Mouse (Mus musculus) limb, embryonic 13.5 days (tissue): ENCODE results near the gene Glrb. TPM values are rescaled to one million over a fixed set of nuclear protein-coding genes. Genes with fewer than 3 reads are reported as not detected.

ENCODE experiments used
- ATAC-seq: fragments of 200-750 bp; cut with Nextera tagmentation; 2 replicates; pipeline ENCODE4 v1.8.0; 2017; ENCODE audit warnings: low read depth, moderate number of reproducible peaks, moderate TSS enrichment; ENCODE audit not compliant: low FRiP score
- H3K27ac ChIP-seq: fragments of 300-500 bp; sonication (generic); 2 replicates; pipeline ENCODE4 v1.5.1; 2015; ENCODE audit warnings: inconsistent platforms, mild to moderate bottlenecking, moderate library complexity
- H3K27me3 ChIP-seq: fragments of 300-500 bp; sonication (generic); 2 replicates; pipeline ENCODE4 v1.6.1; 2015; ENCODE audit warnings: mild to moderate bottlenecking, inconsistent platforms
- H3K36me3 ChIP-seq: fragments of 300-500 bp; sonication (generic); 2 replicates; pipeline ENCODE4 v1.6.1; 2015; ENCODE audit warnings: inconsistent platforms, mild to moderate bottlenecking, moderate library complexity
- H3K4me1 ChIP-seq: fragments of 300-500 bp; sonication (generic); 2 replicates; pipeline ENCODE4 v1.6.1; 2015; ENCODE audit warnings: inconsistent platforms
- H3K4me2 ChIP-seq: fragments of 300-500 bp; sonication (generic); replicated peaks from 2 replicates; pipeline ENCODE4 v1.6.1; 2015; ENCODE audit warnings: inconsistent platforms, mild to moderate bottlenecking, moderate library complexity
- H3K4me3 ChIP-seq: fragments of 300-500 bp; sonication (generic); 2 replicates; pipeline ENCODE4 v1.5.1; 2015; ENCODE audit warnings: moderate library complexity, mild to moderate bottlenecking, inconsistent platforms
- H3K9ac ChIP-seq: fragments of 300-500 bp; sonication (generic); 2 replicates; pipeline ENCODE4 v1.6.1; 2015; ENCODE audit warnings: mild to moderate bottlenecking, inconsistent platforms
- H3K9me3 ChIP-seq: fragments of 300-500 bp; sonication (generic); 2 replicates; pipeline ENCODE4 v1.6.1; 2016; ENCODE audit warnings: inconsistent platforms
- WGBS: fragments of 180-500 bp; shearing (Covaris S2); methylation state at CpG from one replicate; pipeline ENCODE4 v1.1.7; 2015; 5-methylcytosine and 5-hydroxymethylcytosine counted together
- polyA plus RNA-seq: library from polyadenylated mRNA; unstranded; fragments of >200 nt; fragmentation: Nextera tagmentation; extraction: Ambion mirVana; gene quantifications from 2 replicates; pipeline ENCODE4 v1.2.1, GENCODE M21; 2015

The Glrb gene
- polyA plus RNA-seq, 1 experiment from 2014 or later, result 22.7 TPM

DNA sequence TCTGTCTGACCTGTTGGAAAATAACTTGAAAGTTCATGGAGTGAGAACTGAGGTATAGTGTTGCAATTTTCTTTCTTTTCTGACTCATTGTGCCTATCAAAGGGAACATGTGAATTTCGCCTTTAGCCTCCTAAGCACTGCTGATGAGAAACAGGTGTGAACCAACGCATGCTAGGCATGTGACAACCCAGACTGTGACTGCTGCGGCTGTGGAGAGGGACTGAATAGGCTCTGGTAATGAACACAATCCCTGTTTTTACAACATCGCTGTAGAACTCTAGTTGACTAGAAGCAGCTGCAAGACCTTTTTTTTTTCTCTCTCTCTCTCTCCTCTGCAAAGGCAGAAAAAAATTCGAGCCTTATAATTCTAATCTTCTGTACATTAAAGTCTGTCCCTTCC is 34.9 kb downstream of the Glrb start:
- peak; percentile 97 for ATAC-seq
- peak overlapping the region; percentile 33; the same call in 1 of the 2 replicates for H3K27ac ChIP-seq

DNA sequence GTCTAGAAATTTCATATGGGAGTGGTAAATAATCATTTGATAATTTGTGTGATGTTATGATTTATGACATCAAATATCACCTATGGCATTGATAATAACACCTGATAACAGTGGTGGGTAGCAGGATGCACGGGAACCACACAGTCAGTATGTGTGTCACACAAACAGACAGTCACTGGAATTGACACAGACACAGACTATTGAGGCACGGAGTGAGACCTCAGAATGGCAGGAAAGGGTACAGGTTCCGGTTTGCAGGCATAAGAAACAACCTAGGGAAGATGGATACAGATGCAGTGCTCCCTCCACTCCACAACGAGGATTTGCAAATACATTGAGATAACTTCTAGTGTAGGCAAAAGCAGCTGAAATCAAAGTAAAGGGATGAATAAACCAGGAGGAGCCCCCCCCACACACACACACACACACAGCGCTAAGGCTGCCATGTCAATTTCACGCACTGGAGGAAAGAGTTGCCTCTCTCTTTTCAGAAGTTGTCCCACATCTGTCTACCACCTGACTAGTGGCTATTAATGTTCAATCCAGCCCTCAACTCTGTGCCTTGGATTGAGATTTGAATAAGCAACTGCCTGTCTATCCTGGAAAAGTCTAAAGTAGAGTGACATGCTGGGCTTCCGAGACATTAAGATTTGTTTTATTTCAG is 38.6 kb downstream of the Glrb start:
- H3K9me3 ChIP-seq, result no peaks in the 10 kb centered on the region
- 77% methylated on average over 7 of the region's 7 CpGs for WGBS
- no peak overlapping the region for H3K9ac ChIP-seq
- no peak overlapping the region for H3K4me2 ChIP-seq
- no peak for ATAC-seq
- H3K27ac ChIP-seq, result no peak overlapping the region
- H3K36me3 ChIP-seq, result peaks cover 10% of the 10 kb centered on the region
- no peak overlapping the region for H3K4me3 ChIP-seq
- no peaks in the 10 kb centered on the region for H3K27me3 ChIP-seq
- H3K4me1 ChIP-seq, result peaks cover 19% of the 10 kb centered on the region

More for the DNA sequence above, 34.9 kb downstream of the Glrb start:
- H3K9me3 ChIP-seq, result no peaks in the 10 kb centered on the region
- peaks cover 6% of the 10 kb centered on the region for H3K36me3 ChIP-seq
- H3K9ac ChIP-seq, result no peak overlapping the region
- peaks cover 27% of the 10 kb centered on the region for H3K4me1 ChIP-seq
- H3K27me3 ChIP-seq, result no peaks in the 10 kb centered on the region
- no peak overlapping the region; the same call in 1 of the 2 replicates for H3K4me2 ChIP-seq
- 5% methylated on average over 5 of the region's 5 CpGs for WGBS
- no peak overlapping the region for H3K4me3 ChIP-seq

DNA sequence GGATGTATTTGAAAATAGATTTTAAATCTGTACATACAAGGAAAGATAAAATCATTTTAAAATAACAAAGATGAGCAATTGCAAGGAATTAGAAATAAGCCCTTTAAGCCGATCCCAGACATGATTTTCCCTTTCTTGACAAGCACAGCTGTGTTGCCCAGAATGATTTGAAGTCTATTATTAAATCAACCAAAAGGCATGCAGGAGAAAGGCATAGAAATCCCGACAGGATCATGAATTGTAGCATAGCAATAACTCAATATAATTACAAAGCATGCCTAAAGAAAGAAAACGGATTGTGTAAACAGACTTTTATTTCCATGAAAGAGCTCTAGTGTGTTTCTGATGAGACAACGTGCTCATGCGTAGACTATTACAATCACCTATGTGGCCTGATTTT is 39.4 kb downstream of the Glrb start:
- peaks cover 17% of the 10 kb centered on the region for H3K36me3 ChIP-seq
- no peak overlapping the region for H3K4me3 ChIP-seq
- H3K4me2 ChIP-seq, result no peak overlapping the region
- H3K4me1 ChIP-seq, result peaks cover 14% of the 10 kb centered on the region
- 47% methylated on average over 5 of the region's 5 CpGs for WGBS
- H3K27ac ChIP-seq, result no peak overlapping the region
- H3K27me3 ChIP-seq, result no peaks in the 10 kb centered on the region
- ATAC-seq, result no peak
- no peaks in the 10 kb centered on the region for H3K9me3 ChIP-seq
- no peak overlapping the region for H3K9ac ChIP-seq

DNA sequence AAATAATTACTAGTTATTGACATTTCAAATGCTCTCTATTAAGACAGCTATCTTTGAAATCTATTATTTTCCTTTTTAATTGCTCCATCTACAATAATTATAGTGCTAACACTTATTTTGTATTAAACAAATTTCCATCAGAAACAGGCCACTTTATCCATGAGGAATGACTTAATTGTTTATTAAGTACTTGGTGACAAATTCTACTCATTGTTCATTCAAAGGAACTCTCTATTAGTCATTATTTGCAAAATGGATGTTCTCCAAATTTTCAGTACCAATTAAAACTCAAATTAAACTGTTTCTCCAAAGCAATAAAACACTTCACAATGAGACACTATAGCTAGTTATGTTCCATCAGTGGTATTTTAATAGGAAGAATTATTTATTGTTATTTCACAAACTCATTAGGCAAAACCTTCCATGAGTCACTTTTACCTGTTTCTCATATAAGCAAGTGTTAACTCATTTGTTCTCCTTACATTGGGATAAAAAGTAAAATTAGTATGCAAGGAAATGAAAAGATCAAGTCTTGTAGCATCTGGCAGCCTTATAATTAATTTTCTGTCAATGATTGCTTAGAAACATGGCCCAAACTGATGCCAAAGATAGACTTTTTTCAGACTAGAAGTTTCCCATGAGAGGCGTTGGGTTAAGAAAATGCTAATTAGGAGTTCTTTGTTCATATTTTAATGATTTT is 41.8 kb downstream of the Glrb start:
- H3K4me2 ChIP-seq, result no peak overlapping the region
- peaks cover 4% of the 10 kb centered on the region for H3K4me1 ChIP-seq
- H3K9ac ChIP-seq, result no peak overlapping the region
- no peak overlapping the region for H3K4me3 ChIP-seq
- H3K27ac ChIP-seq, result no peak overlapping the region
- WGBS, result 85% methylated on average over 1 of the region's 1 CpGs
- ATAC-seq, result no peak
- no peaks in the 10 kb centered on the region for H3K9me3 ChIP-seq
- peaks cover 22% of the 10 kb centered on the region for H3K36me3 ChIP-seq
- H3K27me3 ChIP-seq, result no peaks in the 10 kb centered on the region

DNA sequence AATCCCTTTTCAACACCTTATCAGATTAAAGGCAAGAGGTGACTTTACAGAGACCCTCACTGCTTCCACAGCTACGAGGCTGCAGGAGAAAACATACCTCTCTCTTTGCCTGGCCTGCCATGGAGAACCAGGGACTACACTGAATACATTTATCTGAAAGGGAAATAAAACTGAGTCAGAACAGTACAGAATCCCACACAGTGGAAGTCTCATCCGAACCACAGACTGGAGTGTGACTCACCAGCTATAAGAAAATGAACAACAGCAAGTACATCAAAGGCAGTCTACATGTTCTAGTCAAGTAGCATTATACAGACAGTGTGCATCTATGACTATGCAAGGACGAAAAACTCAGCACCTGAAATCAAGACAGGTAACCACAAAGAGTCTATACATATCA is 46.1 kb downstream of the Glrb start:
- 82% methylated on average over 3 of the region's 3 CpGs for WGBS

DNA sequence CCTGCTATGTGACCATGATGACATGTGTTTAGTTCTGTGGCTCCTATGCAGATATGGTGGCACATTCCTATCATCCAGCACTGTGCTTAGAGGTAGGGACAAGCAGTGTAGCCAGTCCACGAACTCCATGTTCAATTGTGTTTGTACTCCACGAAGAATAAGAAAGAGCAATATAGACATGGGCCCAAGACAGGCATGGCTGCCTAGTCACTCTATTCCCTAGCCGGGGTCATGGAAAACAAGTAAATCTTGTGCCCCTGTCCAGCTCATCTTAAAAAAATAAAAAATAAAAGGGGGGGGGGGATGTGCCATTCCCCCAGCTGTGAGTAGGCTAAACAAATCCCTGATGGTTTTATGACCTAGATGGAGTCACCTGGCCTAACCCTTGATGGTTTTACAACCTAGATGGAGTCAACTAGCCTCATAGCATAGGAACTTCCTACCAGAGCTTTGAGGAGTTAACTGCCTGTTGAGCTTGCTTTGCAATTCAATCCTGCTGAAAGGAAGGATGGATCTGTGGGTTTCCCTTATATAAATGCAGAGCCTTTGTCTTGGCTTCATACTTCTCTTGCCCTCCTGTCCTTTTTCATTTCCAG is 60.5 kb downstream of the Glrb start:
- no peak overlapping the region for H3K9ac ChIP-seq
- no peak overlapping the region for H3K4me2 ChIP-seq
- ATAC-seq, result no peak
- no peaks in the 10 kb centered on the region for H3K4me1 ChIP-seq
- 79% methylated on average over 3 of the region's 3 CpGs for WGBS
- peaks cover 18% of the 10 kb centered on the region for H3K36me3 ChIP-seq
- no peaks in the 10 kb centered on the region for H3K27me3 ChIP-seq
- no peak overlapping the region for H3K4me3 ChIP-seq
- no peak overlapping the region for H3K27ac ChIP-seq
- no peaks in the 10 kb centered on the region for H3K9me3 ChIP-seq

More for the DNA sequence above, 46.1 kb downstream of the Glrb start:
- H3K9me3 ChIP-seq, result no peaks in the 10 kb centered on the region
- H3K36me3 ChIP-seq, result peaks cover 12% of the 10 kb centered on the region
- H3K9ac ChIP-seq, result no peak overlapping the region
- H3K27ac ChIP-seq, result no peak overlapping the region
- H3K4me1 ChIP-seq, result no peaks in the 10 kb centered on the region
- no peak for ATAC-seq
- H3K4me2 ChIP-seq, result no peak overlapping the region
- H3K4me3 ChIP-seq, result no peak overlapping the region
- H3K27me3 ChIP-seq, result no peaks in the 10 kb centered on the region

DNA sequence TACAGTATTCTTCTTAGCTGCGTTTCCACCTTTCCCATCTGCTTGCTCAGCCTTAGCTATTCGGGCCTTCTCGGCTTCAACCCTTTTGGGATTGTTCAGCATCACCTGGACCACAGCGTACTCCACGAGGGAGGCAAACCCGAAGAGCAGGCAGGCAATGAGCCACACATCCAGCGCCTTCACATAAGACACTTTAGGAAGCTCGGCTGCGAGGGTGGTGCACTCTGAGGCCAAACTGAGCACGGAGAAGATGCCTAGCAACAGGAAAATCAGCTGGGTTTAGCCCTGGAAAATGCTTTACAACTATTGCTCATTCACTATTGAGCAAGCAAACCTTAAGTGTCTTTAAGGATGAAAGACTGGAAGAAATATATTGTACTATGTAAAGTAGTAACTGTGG is 62.5 kb downstream of the Glrb start:
- H3K27ac ChIP-seq, result no peak overlapping the region
- H3K27me3 ChIP-seq, result no peaks in the 10 kb centered on the region
- ATAC-seq, result no peak
- no peak overlapping the region for H3K4me3 ChIP-seq
- H3K4me2 ChIP-seq, result no peak overlapping the region
- H3K36me3 ChIP-seq, result peaks cover 17% of the 10 kb centered on the region
- H3K4me1 ChIP-seq, result no peaks in the 10 kb centered on the region
- no peak overlapping the region for H3K9ac ChIP-seq
- WGBS, result 85% methylated on average over 10 of the region's 10 CpGs
- H3K9me3 ChIP-seq, result no peaks in the 10 kb centered on the region

DNA sequence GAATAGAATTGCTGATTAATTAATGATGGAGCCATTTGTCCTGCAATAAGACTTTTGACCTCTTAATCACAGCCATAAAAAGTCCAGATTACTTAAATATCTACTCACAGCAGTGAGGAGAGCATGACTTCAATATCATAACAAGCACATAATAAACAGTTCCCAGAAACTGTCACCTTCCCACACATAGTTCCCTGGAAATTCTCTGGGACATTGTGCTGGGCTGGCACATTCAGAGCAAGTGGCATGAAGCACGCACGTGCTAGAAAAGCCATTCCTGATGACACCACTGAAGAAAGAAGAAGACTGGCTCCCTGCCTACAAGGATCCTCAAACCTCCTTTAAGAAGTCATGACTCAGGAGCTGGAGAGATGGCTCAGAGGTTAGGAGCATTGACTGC is 67.8 kb downstream of the Glrb start:
- 61% methylated on average over 2 of the region's 2 CpGs for WGBS
- H3K4me3 ChIP-seq, result no peak overlapping the region
- H3K9me3 ChIP-seq, result no peaks in the 10 kb centered on the region
- 0 out of 2 replicates have a peak, but pooled peaks cover 2% of the 10 kb centered on the region for H3K4me1 ChIP-seq
- H3K4me2 ChIP-seq, result no peak overlapping the region
- no peak for ATAC-seq
- H3K9ac ChIP-seq, result no peak overlapping the region
- no peaks in the 10 kb centered on the region for H3K27me3 ChIP-seq
- H3K27ac ChIP-seq, result no peak overlapping the region
- H3K36me3 ChIP-seq, result peaks cover 7% of the 10 kb centered on the region

DNA sequence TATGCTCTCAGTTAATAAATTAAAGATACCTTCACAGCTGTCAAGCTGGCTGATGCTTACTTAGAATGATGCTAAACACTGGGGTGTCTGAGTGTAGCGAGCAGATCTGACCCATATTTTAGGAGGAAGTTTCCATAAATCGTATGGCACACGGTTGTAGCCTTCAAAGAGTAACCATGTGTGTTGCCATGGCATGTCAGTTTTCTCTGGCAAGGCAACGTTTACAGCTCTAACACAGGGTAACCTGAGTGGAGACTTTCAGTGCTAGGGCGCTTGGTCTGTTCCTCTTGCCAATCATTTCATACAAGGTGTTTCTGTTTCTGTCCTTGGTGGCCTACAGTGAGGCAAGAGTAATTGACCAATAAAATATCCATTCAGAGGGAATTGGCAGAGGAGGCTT is 73.6 kb downstream of the Glrb start:
- Histone ChIP-seq H3K4me3 (no peak overlapping the region), H3K4me1 (peaks cover 22% of the 10 kb centered on the region), H3K27me3 (no peaks in the 10 kb centered on the region), H3K9me3 (no peaks in the 10 kb centered on the region), H3K4me2 (no peak overlapping the region; the same call in 1 of the 2 replicates), H3K27ac (no peak overlapping the region), H3K9ac (no peak overlapping the region), H3K36me3 (no peaks in the 10 kb centered on the region)
- 27% methylated on average over 5 of the region's 5 CpGs for WGBS
- peak; percentile 83 for ATAC-seq

DNA sequence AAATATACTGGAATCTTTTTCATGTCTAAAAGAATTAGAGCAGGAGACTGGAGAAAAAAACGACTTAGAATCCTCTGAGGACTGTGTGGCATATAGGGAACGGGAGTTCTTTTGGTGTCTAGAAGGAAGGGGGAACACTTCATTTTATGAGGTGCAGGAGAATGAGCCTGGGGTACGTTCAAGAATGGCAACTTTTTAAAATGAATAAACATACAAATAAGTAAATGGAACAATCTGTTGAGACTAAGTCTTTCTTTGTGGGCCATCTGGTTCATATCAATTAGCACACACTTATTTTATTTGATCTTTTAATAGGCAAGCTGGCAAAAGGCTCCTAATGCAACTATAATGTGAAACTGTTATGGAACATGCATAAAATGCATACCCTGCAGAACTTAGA is 75.9 kb downstream of the Glrb start:
- no peak overlapping the region for H3K27ac ChIP-seq
- ATAC-seq, result peak; percentile 58; the same call in 1 of the 2 replicates

DNA sequence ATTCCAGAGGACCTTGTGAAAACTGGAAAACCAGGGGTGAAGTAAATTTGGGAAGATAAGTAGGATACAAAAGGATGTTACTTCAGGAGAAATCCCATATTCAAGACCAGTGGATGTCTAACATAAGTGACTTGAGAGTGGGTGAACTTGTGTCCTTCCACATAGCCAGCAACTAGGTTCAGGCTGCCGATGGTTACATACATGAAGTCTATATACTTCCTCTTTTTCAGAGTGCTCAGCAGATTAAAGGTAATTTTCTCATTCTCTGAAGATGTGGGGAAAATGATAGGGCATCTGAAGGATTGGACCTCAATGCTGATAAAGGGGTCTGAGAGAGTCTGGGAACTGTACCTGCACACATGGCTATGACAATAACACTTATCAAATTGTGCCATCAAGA is 89.5 kb downstream of the Glrb start:
- H3K9me3 ChIP-seq, result no peaks in the 10 kb centered on the region
- no peak overlapping the region for H3K4me2 ChIP-seq
- 100% methylated on average over 1 of the region's 1 CpGs for WGBS
- no peak overlapping the region for H3K4me3 ChIP-seq
- no peak overlapping the region for H3K9ac ChIP-seq
- H3K27me3 ChIP-seq, result no peaks in the 10 kb centered on the region
- H3K4me1 ChIP-seq, result no peaks in the 10 kb centered on the region
- no peak overlapping the region for H3K27ac ChIP-seq
- ATAC-seq, result no peak
- H3K36me3 ChIP-seq, result no peaks in the 10 kb centered on the region

More for the DNA sequence above, 75.9 kb downstream of the Glrb start:
- Histone ChIP-seq H3K27me3 (no peaks in the 10 kb centered on the region), H3K4me3 (no peak overlapping the region), H3K4me1 (peaks cover 22% of the 10 kb centered on the region), H3K9me3 (no peaks in the 10 kb centered on the region), H3K9ac (no peak overlapping the region), H3K4me2 (no peak overlapping the region), H3K36me3 (no peaks in the 10 kb centered on the region)
- 15% methylated on average over 3 of the region's 3 CpGs for WGBS

DNA sequence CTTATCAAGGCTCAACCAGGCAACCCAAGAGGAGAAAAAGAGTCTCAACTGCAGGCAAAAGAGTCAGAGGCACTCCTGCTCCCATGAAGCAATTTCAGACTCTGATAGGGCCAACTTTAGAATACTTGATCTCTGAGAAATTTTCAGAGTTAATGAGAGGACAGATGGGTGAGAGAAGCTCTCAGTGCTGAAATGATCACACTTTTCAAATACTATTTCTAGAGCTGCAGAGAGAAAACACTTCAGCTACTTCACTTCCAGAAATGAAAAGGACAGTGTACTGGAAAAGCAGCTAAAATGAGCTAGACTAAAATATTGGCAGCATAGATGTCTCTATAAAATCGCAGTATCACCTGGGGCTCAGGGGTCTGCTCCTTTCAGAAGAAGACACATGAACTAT is 94.8 kb downstream of the Glrb start:
- no peaks in the 10 kb centered on the region for H3K9me3 ChIP-seq
- H3K9ac ChIP-seq, result no peak overlapping the region
- no peaks in the 10 kb centered on the region for H3K36me3 ChIP-seq
- H3K4me3 ChIP-seq, result no peak overlapping the region
- no peak overlapping the region for H3K4me2 ChIP-seq
- H3K4me1 ChIP-seq, result no peaks in the 10 kb centered on the region
- no peaks in the 10 kb centered on the region for H3K27me3 ChIP-seq
- no peak for ATAC-seq
- no peak overlapping the region for H3K27ac ChIP-seq
- WGBS, result 93% methylated on average over 1 of the region's 1 CpGs
